21 mouse cellular contexts compared by ENCODE assay signal in the genomic region with DNA sequence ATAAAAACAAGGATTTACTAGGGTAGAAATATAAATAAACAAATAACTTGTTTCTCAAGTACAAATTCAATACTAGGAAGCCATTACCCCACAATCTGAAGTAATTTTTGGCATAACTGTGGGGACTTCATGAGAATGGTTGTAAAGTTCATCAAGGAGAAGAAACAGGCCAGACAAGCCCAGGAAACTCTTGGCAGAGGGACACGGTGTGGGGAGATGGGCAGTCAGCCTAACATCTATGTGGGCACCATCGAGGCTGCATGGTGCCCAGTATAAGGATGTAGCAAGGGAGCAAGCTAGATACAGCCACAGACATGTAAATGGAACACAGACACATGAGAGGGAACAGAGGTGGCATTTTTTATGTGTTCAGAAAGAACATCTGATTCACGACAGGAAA.
DNase-seq lines count a peak whose midpoint lies in the region; ATAC-seq lines count a peak whose summit lies in the region.
"Had no signal": no experiment of that assay in that cellular context is flagged by ENCODE, and none has a peak within 500 bp of the region (broad histone marks: within the 10 kb centered on the region; RNA-seq: fewer than 3 reads in every experiment).

No protein-coding gene starts in this region.

- H3K4me3 ChIP-seq in limb, embryonic 10.5 days: no peak overlapping the region

- H3K27me3 ChIP-seq in limb, embryonic 10.5 days (ENCODE audit: low read depth, poor library complexity, severe bottlenecking): no peaks in the 10 kb centered on the region
- H3K27me3 ChIP-seq: CH12.LX, Patski had no signal

- peaks cover 33% of the 10 kb centered on the region for H3K36me3 ChIP-seq in limb, embryonic 10.5 days

- ATAC-seq in erythroid progenitor cell, adult 5-6 weeks (replicated peaks; ENCODE audit: low FRiP score, poor library complexity, severe bottlenecking): no peak
- ATAC-seq: activated CD4-positive, CD25-positive, alpha-beta regulatory T cell, adult 4 months; Patski had no signal

- peaks cover 8% of the 10 kb centered on the region; the same call in 1 of the 2 replicates for H3K4me1 ChIP-seq in limb, embryonic 10.5 days

- H3K9me3 ChIP-seq in limb, embryonic 10.5 days (replicated peaks): no peaks in the 10 kb centered on the region
- H3K9me3 ChIP-seq: G1E had no signal

- peak; percentile 60 for DNase-seq in heart, adult 11 months
- no peak for DNase-seq in heart, adult 18-20 months
- DNase-seq in adipocyte (ENCODE audit: low spot score): peak; percentile 84
- DNase-seq in fat pad, adult 2 months (ENCODE audit: extremely low read depth, low read depth, low spot score): peak; percentile 54
- no peak for DNase-seq in limb, embryonic 10.5 days (ENCODE audit: low spot score)
- DNase-seq: adrenal gland, adult 2 months; adrenal gland, adult 8-10 months; adrenal gland, postnatal 10 days; adrenal gland, postnatal 14 days; adrenal gland, postnatal 25 days; adrenal gland, postnatal 36 days; B cell, adult 2 months; cerebellum, adult 11 months; cerebellum, adult 11-12 months; cerebellum, adult 18-20 months; cerebellum, adult 2 months had no signal

- no peak overlapping the region for H3K27ac ChIP-seq in limb, embryonic 10.5 days

- 87% methylated on average over 3 of the region's 3 CpGs for WGBS in limb, embryonic 10.5 days

Comparison
In these comparisons a context has a peak if more than half of its experiments do, and no peak if none do; other contexts are left out.
1. DNase-seq: peak in heart, adult 11 months (single experiment), adipocyte (single experiment) and fat pad, adult 2 months (single experiment); none in heart, adult 18-20 months (0 of 2) and limb, embryonic 10.5 days (single experiment).